Mouse (Mus musculus) kidney, postnatal 4 days (tissue): ENCODE data around the gene Fbxo8.
A peak's percentile ranks its signal among the peaks of the same experiment; 100 is the strongest.

Experiments
- DNase-seq, 2 experiments: peaks; one replicate each; pipeline ENCODE4 v3.0.0; 2021; ENCODE audit warnings: mixed read lengths in 2 of 2

The Fbxo8 gene

DNA sequence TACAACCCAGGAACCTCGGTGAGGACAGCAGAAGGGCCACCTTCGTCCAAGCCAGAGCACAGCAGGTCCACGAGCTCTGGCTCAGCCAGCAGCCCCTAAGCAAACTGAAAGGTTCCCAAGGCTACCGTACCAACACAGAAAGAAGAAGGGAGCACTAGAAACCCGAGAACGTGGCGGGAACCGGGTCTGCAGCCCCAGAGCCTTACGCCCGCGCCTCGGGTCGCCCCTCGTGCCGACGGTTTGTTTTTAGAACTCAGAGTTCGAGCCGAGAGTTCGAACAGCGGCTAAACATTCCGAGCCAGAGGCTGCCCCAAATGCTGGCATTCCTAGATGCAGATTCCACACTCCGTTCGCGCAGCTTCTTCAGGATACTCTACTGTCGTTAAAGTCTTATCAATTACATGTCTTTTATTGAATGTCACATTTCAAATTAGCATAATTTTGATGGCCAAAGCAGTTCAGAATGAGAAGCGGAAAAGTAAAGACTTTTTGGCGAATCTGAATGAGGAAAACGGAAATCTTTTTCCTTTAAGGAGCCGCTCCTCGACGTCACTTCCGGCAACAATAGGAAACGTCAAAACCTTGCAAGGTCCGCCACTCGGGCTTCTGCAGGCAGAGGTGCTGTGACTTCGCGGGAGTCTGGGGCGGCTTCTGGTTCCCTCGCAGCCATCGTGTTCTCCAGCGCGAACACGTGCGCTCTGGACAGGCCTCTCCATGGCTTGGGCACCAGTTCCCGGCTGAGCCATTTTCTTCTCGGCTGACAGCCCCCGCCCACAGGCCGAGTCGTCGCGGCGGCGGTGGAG, at the start of gene Fbxo8, which contains the start of gene Cep44:
Gene Fbxo8, plus strand, starts transcription at position 533 of the 803 bp plus-strand sequence.
Gene Cep44, minus strand, starts transcription at position 490 of the 803 bp plus-strand sequence.
- DNase-seq, result peak; percentile 84 to 91

DNA sequence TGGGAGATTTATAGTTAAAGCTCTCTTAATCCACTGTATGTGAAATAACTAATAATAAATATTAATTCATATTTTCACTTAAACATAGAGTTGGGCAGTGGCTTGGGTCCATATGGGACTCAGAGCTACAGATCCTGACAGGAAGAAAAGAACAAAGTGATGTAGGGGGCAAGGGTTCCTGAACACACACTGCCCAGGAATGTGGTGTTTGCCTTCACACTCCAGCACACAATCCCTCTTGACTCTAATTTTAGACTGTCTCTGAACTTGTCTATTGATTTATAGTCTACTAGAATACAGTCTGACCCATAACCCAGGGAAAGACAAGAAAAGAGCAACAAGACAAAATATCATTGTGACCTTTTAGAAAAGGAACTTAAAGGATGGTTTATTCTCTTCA, 49.0 kb upstream of the Fbxo8 start:
- DNase-seq, result no peak

GRCm38 (mm10) chr8:56508318-56508951, 42.5 kb upstream of the Fbxo8 start:
- DNase-seq, result no peak

- no peak for DNase-seq
These were observed 41.9 kb upstream of the Fbxo8 start for GRCm38 (mm10) chr8:56508952-56509479.

DNA sequence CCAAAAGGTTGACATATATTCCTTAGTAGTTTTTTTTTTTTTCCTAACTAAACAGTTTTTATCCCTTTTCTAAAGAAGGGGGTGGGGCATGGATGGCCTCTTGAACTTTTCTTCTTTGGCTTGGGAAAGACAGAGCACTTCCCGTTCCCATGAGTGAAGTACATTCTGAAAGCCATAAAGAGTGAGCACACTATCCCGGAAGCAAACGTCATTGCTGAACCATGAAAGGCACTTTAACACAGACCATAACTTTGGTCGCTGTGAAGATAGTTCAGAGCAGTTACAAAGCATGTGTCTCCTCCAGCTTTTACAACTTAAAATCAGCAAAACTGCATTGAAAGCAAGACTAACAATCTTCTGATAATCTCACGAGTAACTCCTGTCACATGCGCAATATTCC, 32.0 kb upstream of the Fbxo8 start:
- no peak for DNase-seq

- no peak for DNase-seq
These were observed 30.6 kb upstream of the Fbxo8 start for GRCm38 (mm10) chr8:56520249-56520648.

DNA sequence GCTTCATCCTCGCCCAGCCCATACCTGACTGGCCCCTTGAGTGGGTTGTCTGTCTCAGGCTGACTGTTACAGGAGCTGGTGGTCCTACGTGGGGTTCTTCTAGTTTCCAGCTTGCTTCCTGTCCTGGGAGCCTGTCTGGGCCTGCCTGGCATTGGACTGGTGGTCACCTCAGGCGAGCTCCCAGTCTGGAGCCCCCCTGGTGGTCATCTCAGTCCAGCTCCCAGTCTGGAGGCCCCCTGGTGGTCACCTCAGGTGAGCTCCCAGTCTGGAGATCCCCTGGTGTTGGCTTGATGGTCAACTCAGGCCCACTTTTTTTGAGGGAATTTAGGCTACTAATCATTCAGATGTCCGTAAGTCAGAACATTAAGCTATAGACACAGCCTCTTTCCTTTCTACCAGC, 29.8 kb upstream of the Fbxo8 start:
- DNase-seq, result no peak

GRCm38 (mm10) chr8:56528869-56529268, 22.0 kb upstream of the Fbxo8 start:
- DNase-seq, result no peak

DNA sequence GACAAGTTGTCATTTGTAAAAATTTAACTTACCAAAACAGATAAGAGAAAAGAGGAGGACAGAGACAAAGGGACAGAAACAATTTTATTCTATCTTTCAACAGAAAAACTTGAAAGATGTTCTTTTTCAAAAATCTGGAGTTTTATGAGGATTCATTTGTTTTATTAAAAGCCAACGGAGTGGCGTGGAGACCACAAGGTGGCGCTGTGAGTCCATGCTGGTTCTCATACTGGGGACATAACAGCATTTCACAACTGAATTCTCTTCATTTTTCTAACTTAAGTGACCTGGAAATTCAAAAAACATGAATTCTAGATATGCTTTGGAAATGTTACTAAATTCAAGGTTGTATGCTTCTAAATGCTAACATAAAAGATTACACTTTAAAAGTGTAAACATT, 20.5 kb upstream of the Fbxo8 start:
- peak; percentile 83 to 85 for DNase-seq

DNA sequence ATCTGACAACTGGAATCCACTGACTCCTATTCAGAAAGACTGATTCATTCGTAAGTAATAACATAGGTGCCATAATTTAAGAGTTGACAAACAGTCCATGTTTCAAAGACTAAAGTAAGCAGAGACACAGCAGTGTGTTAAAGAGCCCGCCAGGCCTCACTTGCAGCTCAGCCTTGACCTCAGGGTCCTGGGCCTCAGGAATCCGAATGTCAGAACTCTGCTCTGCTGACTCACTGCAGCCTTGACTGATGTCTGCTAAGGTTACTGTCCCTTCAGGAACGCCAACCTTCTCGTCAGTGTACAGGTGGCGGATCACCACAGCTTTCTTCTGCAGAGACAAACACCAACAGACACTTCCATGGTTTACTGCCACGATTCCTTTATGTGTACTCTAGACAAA, 10.2 kb upstream of the Fbxo8 start:
- no peak for DNase-seq

- no peak for DNase-seq
These were observed 3.0 kb upstream of the Fbxo8 start for GRCm38 (mm10) chr8:56547866-56548265.

- DNase-seq, result peak; percentile 86 to 91
These were observed 517 bp downstream of the Fbxo8 start for GRCm38 (mm10) chr8:56551361-56551852.

- DNase-seq, result peak in 1 of 2 experiments; percentile 14
These were observed 1.2 kb downstream of the Fbxo8 start for GRCm38 (mm10) chr8:56552045-56552444.

- DNase-seq, result no peak
These were observed 1.7 kb downstream of the Fbxo8 start for GRCm38 (mm10) chr8:56552551-56553103.

GRCm38 (mm10) chr8:56564399-56565047, 13.6 kb downstream of the Fbxo8 start:
- no peak for DNase-seq

- no peak for DNase-seq
These were observed 16.0 kb downstream of the Fbxo8 start for GRCm38 (mm10) chr8:56566856-56567255.

DNA sequence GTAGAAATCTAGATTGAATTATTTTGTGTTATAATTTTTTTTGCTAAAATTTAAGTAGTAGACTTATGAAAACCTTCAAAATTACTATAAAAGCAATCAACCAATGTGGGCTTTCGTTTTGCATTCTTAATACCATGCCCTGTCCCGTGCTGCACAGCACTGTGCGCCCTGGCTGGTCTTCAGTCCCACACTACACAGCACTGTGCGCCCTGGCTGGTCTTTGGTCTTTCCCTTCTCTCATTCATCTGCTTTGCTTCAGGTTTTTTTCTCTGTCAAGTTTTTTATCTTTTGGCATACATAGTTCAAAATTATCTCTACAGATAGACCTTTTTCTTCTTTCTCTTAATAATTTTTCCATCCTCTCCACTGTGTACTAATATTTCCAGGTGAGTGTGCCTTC, 30.0 kb downstream of the Fbxo8 start:
- peak in 1 of 2 experiments; percentile 12 for DNase-seq

GRCm38 (mm10) chr8:56582841-56583240, 32.0 kb downstream of the Fbxo8 start:
- peak; percentile 26 to 31 for DNase-seq

DNA sequence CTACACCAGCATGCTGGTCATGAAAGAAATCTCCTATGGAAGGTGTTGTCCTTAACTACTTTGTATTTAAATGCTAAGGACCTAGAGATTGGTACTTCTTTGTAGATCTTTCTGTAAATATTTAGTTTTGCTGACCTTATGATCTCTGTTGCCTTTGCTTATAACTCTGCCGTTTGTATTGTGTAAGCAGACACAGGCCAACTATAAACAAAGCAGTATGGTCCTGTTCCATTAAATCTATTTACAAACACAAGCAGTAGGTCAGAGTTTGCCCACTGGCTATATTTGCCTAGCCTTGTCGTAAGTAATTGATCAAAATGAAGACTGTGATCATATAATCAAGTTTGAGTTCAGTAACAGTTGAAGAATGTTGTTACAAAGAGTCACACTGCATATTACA, 38.1 kb downstream of the Fbxo8 start:
- no peak for DNase-seq

GRCm38 (mm10) chr8:56591084-56591483, 40.2 kb downstream of the Fbxo8 start:
- DNase-seq, result no peak

DNA sequence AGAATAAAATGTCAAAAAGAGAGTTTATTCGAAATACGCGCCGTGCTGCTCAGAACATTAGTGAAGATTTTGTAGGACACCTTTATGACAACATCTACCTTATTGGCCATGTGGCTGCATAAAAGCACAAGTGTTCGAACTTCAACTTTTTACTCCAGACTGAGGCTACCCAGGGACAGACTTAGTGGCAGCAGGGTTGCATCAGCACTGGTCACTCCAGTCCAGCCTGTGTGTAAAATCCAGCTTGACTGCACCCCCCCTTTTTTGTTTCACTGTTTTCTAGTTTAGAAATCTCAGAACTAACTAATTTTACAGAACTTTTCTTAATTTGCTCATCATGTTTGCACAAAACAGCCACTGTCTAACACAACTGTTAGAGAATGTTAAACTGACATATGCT, 40.6 kb downstream of the Fbxo8 start:
- DNase-seq, result no peak

DNA sequence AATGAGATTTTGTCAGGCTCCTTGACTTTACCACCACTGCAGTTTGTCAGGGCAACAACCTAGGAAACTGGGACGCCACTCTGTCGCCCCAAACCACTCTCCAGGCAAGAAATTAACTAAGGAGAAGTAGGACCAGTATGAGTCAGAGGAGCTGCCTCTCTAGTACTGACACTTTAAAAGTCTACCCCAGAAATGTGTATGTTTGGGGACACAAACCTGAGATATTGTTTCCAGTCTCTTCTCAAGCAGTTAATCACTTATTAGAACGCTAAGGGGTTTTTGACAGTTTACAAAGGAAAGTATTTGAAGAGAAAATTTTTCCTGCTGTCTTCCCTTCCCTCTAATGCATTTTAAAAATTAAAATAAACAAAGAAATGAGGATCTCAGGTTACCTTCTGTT, 55.6 kb downstream of the Fbxo8 start:
- no peak for DNase-seq

- DNase-seq, result no peak
These were observed 60.8 kb downstream of the Fbxo8 start for GRCm38 (mm10) chr8:56611736-56612135.
